Mouse (Mus musculus): ENCODE measurements around the gene Parn. TPM values are rescaled to one million over a fixed set of nuclear protein-coding genes. Genes with fewer than 3 reads are reported as not detected.

Gene Parn
- total and polyA plus RNA-seq, 2 experiments from 2014 or later = 11.5 to 23.3 TPM

DNA sequence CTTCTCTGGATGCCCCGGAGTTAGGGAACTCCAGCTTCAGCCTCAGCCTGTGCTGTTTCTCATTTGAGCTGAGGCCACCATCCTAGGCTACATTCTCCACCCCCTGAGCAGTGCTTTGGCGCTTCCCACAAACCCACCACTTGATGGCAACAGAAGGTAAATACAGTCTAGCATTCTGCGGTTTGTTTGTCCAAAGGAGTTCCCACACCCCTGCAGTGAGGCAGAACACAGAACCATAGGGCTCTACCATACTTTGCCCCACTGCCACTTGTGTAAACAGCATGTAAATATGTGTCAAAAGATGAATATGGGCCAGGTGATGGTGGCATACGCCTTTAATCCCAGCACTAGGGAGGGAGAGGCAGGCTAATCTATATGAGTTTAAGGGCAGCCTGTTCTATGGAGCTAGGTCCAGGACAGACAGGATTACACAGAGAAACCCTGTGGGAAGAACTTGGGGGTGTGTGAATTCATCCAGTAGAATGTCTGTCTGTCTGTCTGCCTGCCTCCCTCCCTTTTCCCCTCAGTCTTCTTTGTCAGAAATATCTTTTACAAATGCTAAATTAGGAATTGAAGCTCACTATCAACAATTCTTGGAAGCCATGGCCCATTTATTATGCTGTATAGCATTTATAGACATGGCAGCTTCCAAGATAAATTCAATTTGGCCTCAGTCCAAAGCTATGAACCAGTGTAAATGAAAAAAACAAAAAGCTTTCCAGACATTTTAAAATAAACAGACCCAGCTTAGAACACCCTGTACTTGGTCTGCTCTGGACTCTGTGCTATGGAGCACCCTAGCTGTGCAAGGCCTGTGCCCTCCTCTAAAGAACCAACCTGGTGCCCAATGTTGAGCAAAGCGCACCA, 79.6 kb downstream of the Parn start:
- no peak overlapping the region for H3K4me2 ChIP-seq (ENCODE audit: low read depth, low read length)
- no peaks in the 10 kb centered on the region for H3K27me3 ChIP-seq (ENCODE audit: control insufficient read depth, insufficient read depth, low read length)
- 77% methylated on average over 5 of the region's 5 CpGs for WGBS
- DNase-seq (ENCODE audit: low spot score) (no peak), ATAC-seq (ENCODE audit: insufficient read depth, low read depth) (peak; percentile 54; the same call in 1 of the 2 replicates)
- peak overlapping the region; percentile 75 for H3K27ac ChIP-seq (ENCODE audit: low read depth)
- H3K4me1 ChIP-seq (ENCODE audit: control insufficient read depth, insufficient read depth) = peaks cover 15% of the 10 kb centered on the region
- no peak overlapping the region for H3K9ac ChIP-seq (replicated peaks; ENCODE audit: low read depth, low read length)
- H3K9me3 ChIP-seq (replicated peaks; ENCODE audit: control insufficient read depth, low read length) = no peaks in the 10 kb centered on the region
- H3K4me3 ChIP-seq (ENCODE audit: low read depth, low read length) = no peak overlapping the region
- TF ChIP-seq CTCF (IDR thresholded peaks at IDR 0.05; ENCODE audit: low read depth) (no peak), EP300 (IDR thresholded peaks at IDR 0.05; ENCODE audit: low read depth) (no peak)
- H3K36me3 ChIP-seq (replicated peaks; ENCODE audit: control insufficient read depth, insufficient read depth, low read length) = peaks cover 3% of the 10 kb centered on the region; the same call in 1 of the 2 replicates

DNA sequence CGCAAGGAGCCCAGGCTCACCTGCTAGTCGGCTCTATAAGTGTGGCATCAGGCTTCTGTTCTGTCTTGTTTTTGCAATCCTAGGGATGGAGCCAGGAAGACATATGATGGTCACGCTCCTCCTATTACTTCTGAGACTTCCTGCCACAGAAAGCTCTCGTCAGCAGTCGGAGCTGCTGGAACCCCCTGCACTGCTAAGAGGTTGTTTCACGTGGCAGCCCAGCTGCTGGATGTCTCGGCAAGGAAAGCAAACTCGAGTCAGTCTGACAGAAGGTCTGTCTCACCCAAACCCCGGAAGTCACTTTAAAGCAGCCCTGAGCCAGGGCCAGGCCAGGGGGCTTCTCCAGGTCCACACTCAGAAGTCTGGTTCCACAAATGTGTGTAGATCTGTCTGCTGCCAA, 82.7 kb downstream of the Parn start:
- Histone ChIP-seq H3K4me3 (ENCODE audit: low read depth, low read length) (no peak overlapping the region), H3K9me3 (replicated peaks; ENCODE audit: control insufficient read depth, low read length) (no peaks in the 10 kb centered on the region), H3K4me1 (ENCODE audit: control insufficient read depth, insufficient read depth) (peaks cover 15% of the 10 kb centered on the region), H3K27me3 (ENCODE audit: control insufficient read depth, insufficient read depth, low read length) (no peaks in the 10 kb centered on the region), H3K36me3 (replicated peaks; ENCODE audit: control insufficient read depth, insufficient read depth, low read length) (0 out of 2 replicates have a peak, but pooled peaks cover 3% of the 10 kb centered on the region), H3K4me2 (ENCODE audit: low read depth, low read length) (no peak overlapping the region), H3K9ac (replicated peaks; ENCODE audit: low read depth, low read length) (no peak overlapping the region), H3K27ac (ENCODE audit: low read depth) (no peak overlapping the region)
- no peak for ATAC-seq (ENCODE audit: insufficient read depth, low read depth)
- DNase-seq (ENCODE audit: low spot score) = no peak
- 65% methylated on average over 9 of the region's 9 CpGs for WGBS
- TF ChIP-seq CTCF (IDR thresholded peaks at IDR 0.05; ENCODE audit: low read depth) = no peak

DNA sequence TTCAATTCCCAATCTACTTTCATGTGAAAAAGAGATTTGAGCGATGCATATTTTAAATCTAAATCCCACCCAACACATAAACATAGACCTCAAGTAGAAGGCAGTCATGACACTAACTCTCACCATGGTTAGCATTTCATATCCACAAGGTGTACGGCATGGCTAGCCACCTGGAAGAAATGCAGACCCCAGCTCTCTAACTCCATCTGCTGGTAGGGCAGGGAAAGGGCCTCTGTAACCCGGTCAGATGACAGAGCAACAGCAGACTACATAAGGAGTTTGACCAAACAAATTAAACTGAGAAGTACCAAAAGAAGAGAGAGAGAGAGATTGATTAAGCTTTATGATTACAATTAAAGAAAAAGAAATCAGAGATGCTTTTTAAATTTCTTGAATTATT, 87.2 kb downstream of the Parn start:
- Histone ChIP-seq H3K27ac (ENCODE audit: low read depth) (no peak overlapping the region), H3K36me3 (replicated peaks; ENCODE audit: control insufficient read depth, insufficient read depth, low read length) (0 out of 2 replicates have a peak, but pooled peaks cover 3% of the 10 kb centered on the region), H3K4me1 (ENCODE audit: control insufficient read depth, insufficient read depth) (peaks cover 2% of the 10 kb centered on the region; the same call in 1 of the 2 replicates), H3K4me3 (ENCODE audit: low read depth, low read length) (no peak overlapping the region), H3K9ac (replicated peaks; ENCODE audit: low read depth, low read length) (no peak overlapping the region), H3K4me2 (ENCODE audit: low read depth, low read length) (no peak overlapping the region), H3K27me3 (ENCODE audit: control insufficient read depth, insufficient read depth, low read length) (no peaks in the 10 kb centered on the region), H3K9me3 (replicated peaks; ENCODE audit: control insufficient read depth, low read length) (no peaks in the 10 kb centered on the region)
- no peak for ATAC-seq (ENCODE audit: insufficient read depth, low read depth)
- TF ChIP-seq EP300 (IDR thresholded peaks at IDR 0.05; ENCODE audit: low read depth) (no peak), CTCF (IDR thresholded peaks at IDR 0.05; ENCODE audit: low read depth) (peak; percentile 37)
- DNase-seq (ENCODE audit: low spot score) = no peak
- 88% methylated on average over 3 of the region's 3 CpGs for WGBS

DNA sequence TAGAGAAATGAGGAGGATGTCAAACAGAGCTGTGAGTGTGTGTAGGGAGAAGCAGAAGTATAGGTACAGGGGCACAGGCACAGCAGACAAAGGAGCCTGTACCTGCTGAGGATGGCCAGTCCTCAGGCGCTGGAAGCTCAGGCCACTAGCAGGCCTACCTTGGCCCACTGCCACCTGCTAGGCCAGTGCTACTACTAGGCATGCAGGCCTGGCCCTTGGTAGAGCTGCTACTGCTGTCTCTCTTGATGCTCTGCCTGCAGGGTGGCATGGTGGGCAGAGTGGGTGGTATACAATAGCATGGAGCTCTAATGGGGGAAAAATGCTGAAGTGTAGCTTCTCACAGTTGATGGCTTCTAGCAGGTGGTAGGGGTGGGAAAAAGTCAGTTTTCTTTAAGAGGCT, 88.0 kb downstream of the Parn start:
- peak overlapping the region; percentile 18 for H3K27ac ChIP-seq (ENCODE audit: low read depth)
- H3K4me1 ChIP-seq (ENCODE audit: control insufficient read depth, insufficient read depth) = peaks cover 10% of the 10 kb centered on the region
- no peak for DNase-seq (ENCODE audit: low spot score)

DNA sequence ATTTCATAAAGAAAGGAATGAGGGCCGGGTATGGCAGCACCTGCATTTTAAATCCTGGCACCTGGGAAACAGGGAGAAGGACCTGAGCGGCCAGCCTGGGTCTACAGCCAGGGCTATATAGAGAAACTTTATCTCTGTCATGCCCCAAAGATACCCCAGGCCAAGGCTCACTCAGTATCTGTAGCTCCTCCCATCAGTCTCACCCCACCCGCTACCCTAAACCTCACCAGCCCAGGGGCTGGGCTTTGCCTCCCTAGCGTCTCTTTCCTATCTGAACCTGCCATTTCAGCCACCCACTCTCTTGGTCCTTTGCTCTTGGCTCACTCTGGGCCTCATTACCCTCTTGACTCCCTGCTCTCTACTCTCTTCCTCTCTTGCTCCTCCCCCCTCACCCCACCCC, 92.7 kb downstream of the Parn start:
- Histone ChIP-seq H3K27ac (ENCODE audit: low read depth) (peak overlapping the region; percentile 48), H3K27me3 (ENCODE audit: control insufficient read depth, insufficient read depth, low read length) (no peaks in the 10 kb centered on the region), H3K4me1 (ENCODE audit: control insufficient read depth, insufficient read depth) (peaks cover 20% of the 10 kb centered on the region), H3K4me2 (ENCODE audit: low read depth, low read length) (no peak overlapping the region), H3K9ac (replicated peaks; ENCODE audit: low read depth, low read length) (no peak overlapping the region), H3K4me3 (ENCODE audit: low read depth, low read length) (no peak overlapping the region), H3K9me3 (replicated peaks; ENCODE audit: control insufficient read depth, low read length) (no peaks in the 10 kb centered on the region), H3K36me3 (replicated peaks; ENCODE audit: control insufficient read depth, insufficient read depth, low read length) (no peaks in the 10 kb centered on the region)
- no peak for TF ChIP-seq CTCF (IDR thresholded peaks at IDR 0.05; ENCODE audit: low read depth)
- TF ChIP-seq EP300 (IDR thresholded peaks at IDR 0.05; ENCODE audit: low read depth) = no peak
- WGBS = 27% methylated on average over 4 of the region's 4 CpGs
- DNase-seq (ENCODE audit: low spot score) (no peak), ATAC-seq (ENCODE audit: insufficient read depth, low read depth) (peak; percentile 63)

More for the DNA sequence above, 88.0 kb downstream of the Parn start:
- Histone ChIP-seq H3K36me3 (replicated peaks; ENCODE audit: control insufficient read depth, insufficient read depth, low read length) (0 out of 2 replicates have a peak, but pooled peaks cover 3% of the 10 kb centered on the region), H3K9me3 (replicated peaks; ENCODE audit: control insufficient read depth, low read length) (no peaks in the 10 kb centered on the region), H3K9ac (replicated peaks; ENCODE audit: low read depth, low read length) (no peak overlapping the region), H3K27me3 (ENCODE audit: control insufficient read depth, insufficient read depth, low read length) (no peaks in the 10 kb centered on the region), H3K4me2 (ENCODE audit: low read depth, low read length) (no peak overlapping the region), H3K4me3 (ENCODE audit: low read depth, low read length) (no peak overlapping the region)
- ATAC-seq (ENCODE audit: insufficient read depth, low read depth) = peak; percentile 45
- 35% methylated on average over 1 of the region's 1 CpGs for WGBS
- no peak for TF ChIP-seq EP300 (IDR thresholded peaks at IDR 0.05; ENCODE audit: low read depth)
- TF ChIP-seq CTCF (IDR thresholded peaks at IDR 0.05; ENCODE audit: low read depth) = no peak
